Mouse (Mus musculus): ENCODE measurements around the gene Riok2. TPM values are rescaled to one million over a fixed set of nuclear protein-coding genes. Genes with fewer than 3 reads are reported as not detected.

Riok2 gene
- total RNA-seq, 1 experiment from 2014 or later, result 23.3 TPM

- DNase-seq, result no peak
These were observed 31.5 kb downstream of the Riok2 start for GRCm38 (mm10) chr17:17405606-17406005.

GRCm38 (mm10) chr17:17408137-17408536, 34.0 kb downstream of the Riok2 start:
- DNase-seq, result no peak

GRCm38 (mm10) chr17:17408720-17409478, 34.8 kb downstream of the Riok2 start:
- DNase-seq, result no peak

DNA sequence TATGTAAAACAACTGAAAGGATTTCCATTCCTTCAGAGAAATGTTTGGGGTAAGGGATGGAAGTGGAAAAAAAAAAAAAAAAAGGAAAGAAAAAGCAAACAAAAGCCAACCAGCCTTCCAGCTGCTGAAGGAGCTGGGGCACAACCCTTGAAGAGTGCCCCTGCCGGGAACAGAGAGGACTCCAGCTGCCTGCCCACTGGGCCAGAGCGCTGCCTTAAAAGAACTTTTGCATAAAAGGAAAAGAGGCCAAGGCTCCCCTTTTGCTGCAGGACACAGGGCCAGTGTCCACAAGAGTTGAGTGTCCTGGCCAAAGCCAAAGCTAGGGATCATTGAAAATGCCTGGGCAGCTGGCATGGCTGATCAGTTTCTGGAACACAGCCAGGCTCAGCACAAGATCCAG, 35.5 kb downstream of the Riok2 start:
- DNase-seq, result peak; percentile 14

GRCm38 (mm10) chr17:17411443-17411842, 37.3 kb downstream of the Riok2 start:
- DNase-seq, result no peak

- DNase-seq, result no peak
These were observed 38.1 kb downstream of the Riok2 start for GRCm38 (mm10) chr17:17412176-17412575.

GRCm38 (mm10) chr17:17414206-17414605, 40.1 kb downstream of the Riok2 start:
- no peak for DNase-seq

GRCm38 (mm10) chr17:17424609-17425307, 50.6 kb downstream of the Riok2 start:
- no peak for DNase-seq

DNA sequence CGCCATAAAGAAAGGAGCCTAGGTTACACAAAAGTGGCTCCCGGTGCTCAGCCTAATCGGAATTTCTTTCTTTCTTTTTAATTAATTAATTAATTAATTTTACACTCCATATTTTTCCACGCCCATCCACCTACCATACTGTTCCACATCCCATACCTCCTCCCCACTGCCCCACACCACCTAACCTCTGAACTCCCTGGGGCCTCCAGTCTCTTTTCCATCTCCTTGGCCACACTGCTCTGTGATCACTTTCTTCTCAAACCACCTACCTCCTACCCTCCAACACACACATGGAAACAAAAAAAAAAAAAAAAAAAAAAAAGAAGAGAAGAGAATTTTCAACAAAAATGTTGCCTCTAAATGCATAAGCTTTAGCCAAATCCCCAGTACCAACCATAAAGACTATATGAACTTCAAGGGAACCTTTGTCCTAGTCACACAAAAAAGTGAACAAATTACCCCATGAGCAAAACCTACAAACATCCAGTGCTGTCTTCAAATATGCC, 51.3 kb downstream of the Riok2 start:
- no peak for DNase-seq

GRCm38 (mm10) chr17:17425906-17426305, 51.8 kb downstream of the Riok2 start:
- no peak for DNase-seq

DNA sequence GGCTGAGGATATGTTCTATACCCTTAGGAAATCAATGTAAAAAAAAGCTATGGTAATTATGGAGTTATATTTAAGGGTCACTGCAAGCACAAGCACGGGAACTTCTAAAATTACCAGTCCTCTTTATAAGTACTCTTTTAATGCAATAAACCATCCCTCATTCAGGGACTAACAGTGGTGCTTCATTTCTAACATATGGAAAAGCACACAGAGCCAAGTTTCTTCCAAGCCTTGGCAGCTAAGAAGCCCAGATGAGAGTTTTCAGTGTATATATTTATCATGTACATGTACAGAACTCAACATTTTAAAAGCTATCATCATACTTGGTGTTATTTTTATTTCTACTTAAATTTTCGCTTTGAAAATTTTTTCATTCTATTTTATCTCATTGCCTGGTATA, 54.8 kb downstream of the Riok2 start:
- DNase-seq, result no peak

- no peak for DNase-seq
These were observed 59.6 kb downstream of the Riok2 start for GRCm38 (mm10) chr17:17433679-17434078.

DNA sequence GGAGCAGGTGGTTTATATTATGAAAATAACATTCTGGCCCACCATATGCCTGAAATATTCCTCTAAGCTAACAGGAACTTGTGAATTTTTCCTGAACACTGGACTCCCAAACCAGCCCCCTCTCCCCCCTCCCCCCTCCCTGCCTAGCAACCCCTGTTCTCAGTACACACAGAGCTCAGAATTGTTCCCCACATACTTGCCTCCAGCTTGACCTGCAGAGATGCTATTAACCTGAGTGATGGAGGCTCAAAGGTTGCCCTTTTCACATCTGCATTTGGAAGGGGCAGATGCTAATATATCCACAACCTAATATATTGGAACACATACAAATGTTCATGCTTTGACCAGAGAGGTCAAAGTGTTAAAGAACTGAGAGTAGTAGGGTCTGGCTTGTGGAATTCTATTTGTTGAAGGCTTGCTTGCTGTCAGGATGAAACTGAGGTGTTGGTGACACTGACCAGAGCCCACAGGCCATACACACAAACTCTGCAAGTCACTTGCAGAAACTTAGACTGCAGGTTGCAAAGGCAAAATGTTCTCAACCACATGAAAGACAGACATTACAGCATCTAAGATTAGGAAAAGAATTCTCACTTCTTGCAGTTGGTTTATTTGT, 64.6 kb downstream of the Riok2 start:
- DNase-seq, result no peak

DNA sequence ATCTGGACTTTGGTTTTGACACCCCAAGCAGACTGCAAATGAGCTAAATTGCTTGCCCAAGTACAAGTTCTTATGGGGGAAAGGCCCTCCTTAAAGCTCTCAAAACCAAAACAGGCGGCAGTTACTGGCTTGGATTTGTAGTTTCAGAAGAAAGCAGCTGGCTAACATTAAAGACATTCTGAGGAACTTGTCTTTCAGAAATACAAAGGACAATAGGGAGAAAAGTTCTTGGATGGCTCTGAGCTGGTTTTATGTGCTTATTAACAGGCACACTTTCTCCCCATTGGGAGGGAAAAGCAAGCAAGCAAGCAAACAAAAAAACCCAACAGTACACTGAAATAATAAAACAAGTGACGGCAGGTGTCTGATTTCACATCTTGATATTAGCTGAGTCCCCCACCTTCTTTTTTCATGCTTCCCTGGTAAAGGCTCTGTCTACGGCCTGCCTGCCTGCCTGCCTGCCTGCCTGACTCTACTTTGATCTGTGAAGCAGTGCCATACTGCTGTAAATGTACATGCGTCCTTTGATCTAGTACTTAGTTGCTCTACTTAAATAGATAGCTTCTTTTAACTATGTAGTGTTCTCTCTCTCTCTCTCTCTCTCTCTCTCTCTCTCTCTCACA, 67.9 kb downstream of the Riok2 start:
- DNase-seq, result no peak

DNA sequence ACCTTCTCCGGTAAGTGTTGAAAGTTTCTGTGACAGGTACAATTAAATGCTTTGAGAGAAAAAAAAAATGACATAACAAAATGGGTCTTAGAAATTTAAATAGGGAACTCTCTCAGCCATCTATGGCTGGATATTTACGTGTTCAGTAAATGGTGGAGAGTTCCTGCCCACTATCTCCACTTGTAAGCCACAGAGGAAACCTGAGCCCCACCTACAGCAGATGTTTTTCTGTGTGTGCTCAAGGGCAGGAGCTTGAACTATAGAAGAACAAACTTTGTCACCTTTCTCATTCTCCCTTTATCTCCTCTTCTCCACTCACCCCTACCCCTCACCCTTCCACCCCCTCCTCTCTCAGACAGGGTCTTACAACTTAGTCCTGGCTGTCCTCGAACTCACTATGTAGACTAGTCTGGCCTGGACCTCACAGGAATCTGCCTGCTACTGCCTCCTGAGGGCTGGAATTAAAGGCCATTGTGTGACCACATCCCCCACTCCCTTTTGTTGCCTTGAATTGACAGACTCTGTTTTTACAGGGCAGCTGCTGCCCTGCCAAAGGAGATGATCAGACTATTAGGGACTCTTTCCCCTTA, 70.3 kb downstream of the Riok2 start:
- DNase-seq, result no peak

Other genes with a start within 250 kb of the Riok2 start
- 6.9 and 9.6 TPM in 2 replicates for gene Lix1, start 28.4 kb downstream of the Riok2 start, total RNA-seq (2021)